Mouse (Mus musculus): Measurements from ENCODE around the gene Tbx15. TPM values are rescaled to one million over a fixed set of nuclear protein-coding genes. Genes with fewer than 3 reads are reported as not detected.

Tbx15 gene
- polyA plus RNA-seq (2012; rRNA removed) (0.02 and 0.06 TPM in 2 replicates), polyA plus RNA-seq (2014; fragmentation: Nextera tagmentation; extraction: Ambion mirVana) (not detected in 2 replicates)

DNA sequence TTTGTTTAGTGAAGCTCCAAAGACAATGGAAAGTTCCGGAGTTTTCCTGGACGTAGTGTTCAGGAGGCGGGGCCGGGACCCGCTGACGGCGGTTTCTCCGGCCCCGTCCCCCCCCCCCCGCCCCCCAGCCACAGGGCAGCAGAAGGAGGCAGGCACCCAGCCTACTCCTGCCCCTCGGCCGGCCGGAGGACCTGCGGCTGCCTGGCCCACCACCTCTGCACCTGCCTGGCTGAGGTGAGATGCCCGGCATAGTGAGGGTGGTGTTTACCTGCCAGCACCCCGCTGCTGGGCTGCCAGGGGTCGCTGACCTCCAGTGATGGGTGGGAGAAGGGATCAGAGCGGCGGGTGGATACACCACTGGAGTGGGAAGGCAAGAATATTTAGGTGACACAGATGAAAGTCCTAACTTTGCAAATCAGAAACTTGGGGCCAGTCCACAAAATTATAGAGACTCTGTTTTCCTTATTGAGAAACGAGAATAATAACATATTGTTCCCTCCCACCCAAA is at the start of gene Tbx15:
Tbx15 (plus strand) TSS at position 169 of the 508 bp plus-strand sequence.
- H3K4me3 ChIP-seq (ENCODE audit: insufficient read depth in 1 of 2, low read depth in 2 of 2, low read length in 2 of 2), result no peak within 1 kb of the TSS
- no peak within 1 kb of the TSS for H3K27ac ChIP-seq
- H3K27me3 ChIP-seq (ENCODE audit: control insufficient read depth, insufficient read depth, low read length), result peaks cover 84% of the 10 kb centered on the region
- no peak within 1 kb of the TSS for H3K9ac ChIP-seq (replicated peaks)
- no peak for TF ChIP-seq CTCF (IDR thresholded peaks at IDR 0.05; ENCODE audit: low read depth)
- no peak for TF ChIP-seq EP300 (IDR thresholded peaks at IDR 0.05; ENCODE audit: low read depth)
- WGBS (ENCODE audit: insufficient replicate concordance), result 3% methylated on average over 19 of the region's 20 CpGs
- H3K4me1 ChIP-seq (replicated peaks; ENCODE audit: control insufficient read depth in 2 of 2, insufficient read depth in 2 of 2, low read length in 1 of 2), result no peaks in the 10 kb centered on the region
- no peaks in the 10 kb centered on the region for H3K36me3 ChIP-seq (replicated peaks; ENCODE audit: control insufficient read depth, insufficient read depth, low read depth)
- H3K4me2 ChIP-seq (ENCODE audit: low read depth), result no peak within 1 kb of the TSS
- H3K9me3 ChIP-seq (ENCODE audit: control insufficient read depth, low read length), result no peaks in the 10 kb centered on the region
- DNase-seq (ENCODE audit: low read depth in 3 of 3, low spot score in 3 of 3), result no peak
- no peak for ATAC-seq (ENCODE audit: insufficient read depth)

DNA sequence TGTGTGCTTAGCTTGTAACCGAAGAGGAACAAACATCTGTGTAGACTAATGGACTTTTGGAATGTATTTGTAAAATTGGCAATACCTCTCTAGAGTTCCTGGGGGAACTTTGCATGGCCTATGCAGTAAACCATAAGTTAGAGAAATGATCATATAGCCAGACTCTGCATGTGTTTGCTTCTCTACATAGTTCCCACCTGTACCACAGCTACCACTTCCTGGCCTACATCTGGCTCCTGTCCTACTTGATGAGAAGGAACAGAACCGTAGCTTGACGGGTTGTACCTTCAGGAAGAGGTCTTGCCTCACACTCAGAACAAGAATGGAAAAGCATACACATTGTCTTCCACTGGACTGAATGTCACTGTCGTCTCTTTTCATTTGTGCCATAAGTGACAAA is 46.6 kb upstream of the Tbx15 start:
- Histone ChIP-seq H3K4me3 (ENCODE audit: insufficient read depth in 1 of 2, low read depth in 2 of 2, low read length in 2 of 2) (no peak overlapping the region), H3K9me3 (ENCODE audit: control insufficient read depth, low read length) (no peaks in the 10 kb centered on the region), H3K9ac (replicated peaks) (no peak overlapping the region), H3K36me3 (replicated peaks; ENCODE audit: control insufficient read depth, insufficient read depth, low read depth) (no peaks in the 10 kb centered on the region), H3K27me3 (ENCODE audit: control insufficient read depth, insufficient read depth, low read length) (no peaks in the 10 kb centered on the region), H3K4me1 (replicated peaks; ENCODE audit: control insufficient read depth in 2 of 2, insufficient read depth in 2 of 2, low read length in 1 of 2) (no peaks in the 10 kb centered on the region), H3K27ac (no peak overlapping the region), H3K4me2 (ENCODE audit: low read depth) (no peak overlapping the region)
- no peak for DNase-seq (ENCODE audit: low read depth in 3 of 3, low spot score in 3 of 3)
- WGBS (ENCODE audit: insufficient replicate concordance), result 63% methylated on average over 4 of the region's 4 CpGs
- TF ChIP-seq EP300 (IDR thresholded peaks at IDR 0.05; ENCODE audit: low read depth), result no peak
- TF ChIP-seq CTCF (IDR thresholded peaks at IDR 0.05; ENCODE audit: low read depth), result no peak
- ATAC-seq (ENCODE audit: insufficient read depth), result no peak

DNA sequence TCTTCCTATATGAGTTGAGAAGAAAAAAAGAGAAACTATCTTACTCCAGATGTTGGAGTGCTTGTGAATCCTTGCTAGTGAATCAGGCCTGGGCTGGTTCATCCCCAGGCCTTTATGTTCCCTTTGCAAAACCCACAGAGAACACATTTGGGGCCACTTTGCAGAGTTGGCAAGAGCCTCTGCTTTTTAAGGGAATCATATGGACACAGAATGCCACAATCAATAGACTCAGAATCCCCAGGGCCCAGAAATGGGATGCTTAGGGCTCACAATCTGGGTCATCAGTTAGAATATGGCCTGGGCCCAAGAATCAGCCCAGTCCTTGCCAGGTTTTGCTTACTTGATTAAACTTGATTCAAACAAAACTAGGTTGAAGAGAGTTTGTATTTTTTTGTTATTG is 36.9 kb upstream of the Tbx15 start:
- H3K4me1 ChIP-seq (replicated peaks; ENCODE audit: control insufficient read depth in 2 of 2, insufficient read depth in 2 of 2, low read length in 1 of 2), result no peaks in the 10 kb centered on the region
- no peak overlapping the region for H3K9ac ChIP-seq (replicated peaks)
- no peaks in the 10 kb centered on the region for H3K27me3 ChIP-seq (ENCODE audit: control insufficient read depth, insufficient read depth, low read length)
- H3K4me3 ChIP-seq (ENCODE audit: insufficient read depth in 1 of 2, low read depth in 2 of 2, low read length in 2 of 2), result no peak overlapping the region
- ATAC-seq (ENCODE audit: insufficient read depth) (no peak), DNase-seq (ENCODE audit: low read depth in 3 of 3, low spot score in 3 of 3) (no peak)
- H3K36me3 ChIP-seq (replicated peaks; ENCODE audit: control insufficient read depth, insufficient read depth, low read depth), result no peaks in the 10 kb centered on the region
- no peaks in the 10 kb centered on the region for H3K9me3 ChIP-seq (ENCODE audit: control insufficient read depth, low read length)
- no peak for TF ChIP-seq EP300 (IDR thresholded peaks at IDR 0.05; ENCODE audit: low read depth)
- TF ChIP-seq CTCF (IDR thresholded peaks at IDR 0.05; ENCODE audit: low read depth), result no peak
- H3K27ac ChIP-seq, result no peak overlapping the region
- no peak overlapping the region for H3K4me2 ChIP-seq (ENCODE audit: low read depth)

DNA sequence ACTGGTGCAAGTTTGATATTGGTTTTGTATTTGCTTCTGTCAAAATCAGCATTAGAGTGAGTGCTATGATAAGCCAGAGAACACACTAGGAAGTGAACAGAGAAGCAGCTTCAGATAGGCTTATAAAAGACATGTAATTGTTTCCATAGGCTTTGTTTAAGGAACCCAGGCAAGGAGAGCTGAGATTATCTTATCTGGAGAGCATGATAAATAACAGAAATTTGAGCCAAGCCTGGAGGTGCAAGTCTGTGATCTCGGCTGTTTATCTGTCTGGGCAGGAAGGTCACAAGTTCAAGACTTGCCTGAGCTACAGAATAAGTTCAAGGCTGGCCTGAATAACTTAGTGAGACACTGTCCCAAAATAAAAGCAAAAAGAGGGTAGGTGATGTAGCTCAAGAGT is 31.8 kb upstream of the Tbx15 start:
- Histone ChIP-seq H3K4me3 (ENCODE audit: insufficient read depth in 1 of 2, low read depth in 2 of 2, low read length in 2 of 2) (no peak overlapping the region), H3K27me3 (ENCODE audit: control insufficient read depth, insufficient read depth, low read length) (no peaks in the 10 kb centered on the region), H3K4me2 (ENCODE audit: low read depth) (no peak overlapping the region), H3K36me3 (replicated peaks; ENCODE audit: control insufficient read depth, insufficient read depth, low read depth) (no peaks in the 10 kb centered on the region), H3K27ac (no peak overlapping the region), H3K9ac (replicated peaks) (no peak overlapping the region), H3K9me3 (ENCODE audit: control insufficient read depth, low read length) (no peaks in the 10 kb centered on the region), H3K4me1 (replicated peaks; ENCODE audit: control insufficient read depth in 2 of 2, insufficient read depth in 2 of 2, low read length in 1 of 2) (0 out of 4 replicates have a peak, but pooled peaks cover 0 to 2% of the 10 kb centered on the region in 2 experiments)
- TF ChIP-seq EP300 (IDR thresholded peaks at IDR 0.05; ENCODE audit: low read depth) (no peak), CTCF (IDR thresholded peaks at IDR 0.05; ENCODE audit: low read depth) (no peak)
- DNase-seq (ENCODE audit: low read depth in 3 of 3, low spot score in 3 of 3), result no peak
- 11% methylated on average over 1 of the region's 1 CpGs for WGBS (ENCODE audit: insufficient replicate concordance)
- ATAC-seq (ENCODE audit: insufficient read depth), result no peak

DNA sequence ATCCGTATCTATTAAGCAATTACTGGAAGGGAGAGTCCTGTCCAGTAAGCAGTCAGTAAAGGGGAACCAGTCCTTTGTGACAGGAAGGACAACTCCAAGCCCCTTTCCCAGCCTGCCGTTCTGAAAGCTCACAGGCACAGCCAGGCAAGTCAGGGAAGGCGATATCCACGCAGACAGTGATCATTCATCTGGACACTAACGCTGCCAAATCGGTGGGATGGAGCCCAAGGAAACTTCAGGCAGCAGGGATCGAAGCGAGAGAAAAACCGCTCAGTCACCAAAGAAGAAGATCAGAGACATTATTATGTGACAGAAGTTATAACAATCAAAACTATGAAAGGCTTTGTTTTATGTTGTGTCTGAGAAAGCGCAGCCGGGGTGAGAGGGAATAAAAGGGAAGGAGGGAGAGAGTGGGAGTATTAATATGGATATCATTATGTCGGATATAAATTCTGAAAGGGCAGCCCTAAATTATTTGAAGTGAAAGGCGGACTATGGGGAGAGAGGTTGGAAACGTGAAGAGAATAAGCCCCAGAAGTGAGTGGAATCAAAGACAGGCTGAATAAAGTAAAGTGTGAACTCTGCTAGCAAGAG is 29.0 kb upstream of the Tbx15 start:
- Histone ChIP-seq H3K36me3 (replicated peaks; ENCODE audit: control insufficient read depth, insufficient read depth, low read depth) (no peaks in the 10 kb centered on the region), H3K4me2 (ENCODE audit: low read depth) (no peak overlapping the region), H3K4me3 (ENCODE audit: insufficient read depth in 1 of 2, low read depth in 2 of 2, low read length in 2 of 2) (no peak overlapping the region), H3K27ac (no peak overlapping the region), H3K9ac (replicated peaks) (no peak overlapping the region), H3K4me1 (replicated peaks; ENCODE audit: control insufficient read depth in 2 of 2, insufficient read depth in 2 of 2, low read length in 1 of 2) (0 out of 4 replicates have a peak, but pooled peaks cover 0 to 2% of the 10 kb centered on the region in 2 experiments), H3K27me3 (ENCODE audit: control insufficient read depth, insufficient read depth, low read length) (no peaks in the 10 kb centered on the region), H3K9me3 (ENCODE audit: control insufficient read depth, low read length) (no peaks in the 10 kb centered on the region)
- no peak for TF ChIP-seq CTCF (IDR thresholded peaks at IDR 0.05; ENCODE audit: low read depth)
- TF ChIP-seq EP300 (IDR thresholded peaks at IDR 0.05; ENCODE audit: low read depth), result no peak
- 64% methylated on average over 14 of the region's 14 CpGs for WGBS (ENCODE audit: insufficient replicate concordance)
- no peak for DNase-seq (ENCODE audit: low read depth in 3 of 3, low spot score in 3 of 3)
- ATAC-seq (ENCODE audit: insufficient read depth), result no peak
